Mouse (Mus musculus) bone marrow, adult 2 months (tissue): ENCODE measurements around the gene Mgat1. TPM values are rescaled to one million over a fixed set of nuclear protein-coding genes. Genes with fewer than 3 reads are reported as not detected.

Experiments
- H3K27ac ChIP-seq: fragments of 200-500 bp; 2 replicates; pipeline ENCODE4 v1.5.1; 2012; ENCODE audit warnings: low read depth, mild to moderate bottlenecking, control low read depth, inconsistent platforms, low read length; ENCODE audit not compliant: control insufficient read depth, poor library complexity, insufficient read depth
- H3K4me1 ChIP-seq: fragments of 200-500 bp; 2 replicates; pipeline ENCODE4 v1.6.1; 2011; ENCODE audit warnings: low read length; ENCODE audit not compliant: control insufficient read depth, insufficient read depth
- H3K4me3 ChIP-seq: fragments of 200-500 bp; replicated peaks from 2 replicates; pipeline ENCODE3; 2011; ENCODE audit warnings: mild to moderate bottlenecking, low read depth, low read length, control low read depth; ENCODE audit not compliant: control insufficient read depth
- CTCF ChIP-seq: fragments of 200-500 bp; IDR thresholded peaks from 2 replicates; pipeline ENCODE4 v1.5.1; 2011; ENCODE audit warnings: low read length, control low read depth; ENCODE audit not compliant: control insufficient read depth, insufficient read depth
- POLR2A ChIP-seq: fragments of 200-500 bp; IDR thresholded peaks from 2 replicates; pipeline ENCODE4 v1.6.1; 2011; ENCODE audit warnings: low read depth, mild to moderate bottlenecking, control low read depth, low read length, borderline replicate concordance; ENCODE audit not compliant: control insufficient read depth
- WGBS: fragments of 180-500 bp; shearing (Covaris S2); methylation state at CpG from one replicate; pipeline ENCODE4 v1.1.7; 2018; 5-methylcytosine and 5-hydroxymethylcytosine counted together
- polyA plus RNA-seq: library from polyadenylated mRNA; stranded (reverse); fragments of >200 nt; gene quantifications from 2 replicates; pipeline ENCODE4 v1.2.4, GENCODE M21; 2011; ENCODE audit warnings: low replicate concordance; ENCODE audit not compliant: missing spikeins, insufficient read depth, insufficient read length

Mgat1 gene
- polyA plus RNA-seq, 1 experiment = 63.1 TPM

GRCm38 (mm10) chr11:49264081-49264480, 20.1 kb downstream of the Mgat1 start:
- H3K4me1 ChIP-seq = no peaks in the 10 kb centered on the region; the same call in 1 of the 2 replicates
- TF ChIP-seq POLR2A (no peak), CTCF (no peak)
- H3K4me3 ChIP-seq = no peak overlapping the region
- H3K27ac ChIP-seq = no peak overlapping the region
- 86% methylated on average over 7 of the region's 7 CpGs for WGBS

- WGBS = 68% methylated on average over 11 of the region's 11 CpGs
- no peak overlapping the region for H3K4me3 ChIP-seq
- no peak overlapping the region for H3K27ac ChIP-seq
- TF ChIP-seq CTCF (no peak), POLR2A (no peak)
- no peaks in the 10 kb centered on the region; the same call in 1 of the 2 replicates for H3K4me1 ChIP-seq
Measured at GRCm38 (mm10) chr11:49264622-49265021, 20.6 kb downstream of the Mgat1 start.

- H3K27ac ChIP-seq = no peak overlapping the region
- H3K4me3 ChIP-seq = no peak overlapping the region
- TF ChIP-seq CTCF (no peak), POLR2A (no peak)
- WGBS = 82% methylated on average over 8 of the region's 8 CpGs
- no peaks in the 10 kb centered on the region; the same call in 1 of the 2 replicates for H3K4me1 ChIP-seq
Measured at GRCm38 (mm10) chr11:49265101-49265500, 21.1 kb downstream of the Mgat1 start.

- H3K4me3 ChIP-seq = no peak overlapping the region
- H3K4me1 ChIP-seq = no peaks in the 10 kb centered on the region
- 80% methylated on average over 6 of the region's 6 CpGs for WGBS
- no peak overlapping the region for H3K27ac ChIP-seq
- no peak for TF ChIP-seq POLR2A
- TF ChIP-seq CTCF = no peak
Measured at GRCm38 (mm10) chr11:49266671-49267070, 22.7 kb downstream of the Mgat1 start.

GRCm38 (mm10) chr11:49267316-49267715, 23.3 kb downstream of the Mgat1 start:
- H3K4me1 ChIP-seq = no peaks in the 10 kb centered on the region
- WGBS = 89% methylated on average over 10 of the region's 10 CpGs
- TF ChIP-seq CTCF = no peak
- TF ChIP-seq POLR2A = no peak
- H3K27ac ChIP-seq = no peak overlapping the region
- no peak overlapping the region for H3K4me3 ChIP-seq

GRCm38 (mm10) chr11:49267970-49268579, 24.1 kb downstream of the Mgat1 start:
- H3K4me3 ChIP-seq = no peak overlapping the region
- WGBS = 89% methylated on average over 15 of the region's 15 CpGs
- H3K4me1 ChIP-seq = no peaks in the 10 kb centered on the region
- H3K27ac ChIP-seq = no peak overlapping the region
- no peak for TF ChIP-seq POLR2A
- TF ChIP-seq CTCF = no peak

GRCm38 (mm10) chr11:49269761-49270160, 25.8 kb downstream of the Mgat1 start:
- H3K4me1 ChIP-seq = no peaks in the 10 kb centered on the region
- no peak overlapping the region for H3K4me3 ChIP-seq
- no peak overlapping the region for H3K27ac ChIP-seq
- no peak for TF ChIP-seq CTCF
- no peak for TF ChIP-seq POLR2A
- 59% methylated on average over 9 of the region's 9 CpGs for WGBS

- H3K27ac ChIP-seq = no peak overlapping the region
- no peaks in the 10 kb centered on the region for H3K4me1 ChIP-seq
- 81% methylated on average over 4 of the region's 4 CpGs for WGBS
- H3K4me3 ChIP-seq = no peak overlapping the region
- TF ChIP-seq POLR2A (no peak), CTCF (no peak)
Measured at GRCm38 (mm10) chr11:49270368-49270767, 26.4 kb downstream of the Mgat1 start.

- TF ChIP-seq CTCF (no peak), POLR2A (no peak)
- H3K4me1 ChIP-seq = no peaks in the 10 kb centered on the region
- WGBS = 32% methylated on average over 7 of the region's 7 CpGs
- H3K27ac ChIP-seq = no peak overlapping the region
- H3K4me3 ChIP-seq = no peak overlapping the region
Measured at GRCm38 (mm10) chr11:49271334-49271733, 27.3 kb downstream of the Mgat1 start.
